Mouse (Mus musculus): ENCODE measurements around the gene Ifrd2. TPM values are rescaled to one million over a fixed set of nuclear protein-coding genes. Genes with fewer than 3 reads are reported as not detected.

Ifrd2 gene
- total and polyA plus RNA-seq, 3 experiments, result 147 to 292 TPM; not detected in 1

GRCm38 (mm10) chr9:107569270-107569669 lies 18.2 kb upstream of the Ifrd2 start (continued):
- TF ChIP-seq CTCF (IDR thresholded peaks at IDR 0.05 in 2 of 3, conservative IDR thresholded peaks at IDR 0.05 in 1 of 3; ENCODE audit: control insufficient read depth in 1 of 3, insufficient read depth in 1 of 3, low read depth in 2 of 3, low read length in 3 of 3, poor library complexity in 1 of 3, severe bottlenecking in 1 of 3), result no peak
- no peak for TF ChIP-seq TBP (IDR thresholded peaks at IDR 0.05; ENCODE audit: low read depth, low read length)
- TF ChIP-seq JUND (IDR thresholded peaks at IDR 0.05; ENCODE audit: low read depth, low read length), result no peak
- TF ChIP-seq MXI1 (IDR thresholded peaks at IDR 0.05; ENCODE audit: low read depth, low read length), result peak; percentile 96
- no peak for TF ChIP-seq SIN3A (IDR thresholded peaks at IDR 0.05; ENCODE audit: low read length)
- no peak for TF ChIP-seq USF2 (IDR thresholded peaks at IDR 0.05; ENCODE audit: borderline replicate concordance in 1 of 2, insufficient read depth in 1 of 2, low read depth in 1 of 2, low read length in 2 of 2)
- TF ChIP-seq NELFE (IDR thresholded peaks at IDR 0.05; ENCODE audit: low read depth, low read length), result peak; percentile 43; the same call in 1 of the 2 replicates
- 0 out of 2 replicates have a peak, but pooled peaks have one; percentile 43 for TF ChIP-seq MYC (IDR thresholded peaks at IDR 0.05; ENCODE audit: low read depth, low read length)
- TF ChIP-seq MAX (IDR thresholded peaks at IDR 0.05; ENCODE audit: low read length), result peak; percentile 75; the same call in 1 of the 2 replicates
- TF ChIP-seq POLR2AphosphoS2 (IDR thresholded peaks at IDR 0.05; ENCODE audit: low read length), result 0 out of 2 replicates have a peak, but pooled peaks have one; percentile 16
- TF ChIP-seq CHD1 (IDR thresholded peaks at IDR 0.05; ENCODE audit: low read depth, low read length), result no peak

GRCm38 (mm10) chr9:107570016-107570415 lies 17.4 kb upstream of the Ifrd2 start:
- Histone ChIP-seq H3K36me3 (ENCODE audit: control insufficient read depth in 1 of 2, insufficient read depth in 2 of 2, low read length in 2 of 2) (peaks cover 0 to 28% of the 10 kb centered on the region in 2 experiments; a peak in 2 of 4 replicates), H3K9me3 (replicated peaks; ENCODE audit: insufficient read depth, low read length) (no peaks in the 10 kb centered on the region), H3K27me3 (ENCODE audit: control insufficient read depth in 1 of 2, insufficient read depth in 2 of 2, low read length in 2 of 2) (no peaks in the 10 kb centered on the region), H3K27ac (ENCODE audit: control insufficient read depth, low read depth, low read length) (peak overlapping the region; percentile 58), H3K4me3 (ENCODE audit: control insufficient read depth in 1 of 2, insufficient read depth in 1 of 2, low read depth in 2 of 2, low read length in 2 of 2) (peak overlapping the region; percentile 72 to 76), H3K4me1 (ENCODE audit: control insufficient read depth in 1 of 2, insufficient read depth in 2 of 2, low read length in 2 of 2) (peaks cover 9 to 43% of the 10 kb centered on the region in 2 experiments), H3K79me2 (ENCODE audit: control insufficient read depth, insufficient read depth, low read length, poor library complexity) (peaks cover 14% of the 10 kb centered on the region), H3K9ac (ENCODE audit: control insufficient read depth, low read depth, low read length, poor library complexity, severe bottlenecking) (peak overlapping the region; percentile 77)
- no peak for DNase-seq (ENCODE audit: low read depth, low spot score)
- TF ChIP-seq MYC (IDR thresholded peaks at IDR 0.05; ENCODE audit: low read depth, low read length) (peak; percentile 4; the same call in 1 of the 2 replicates), ETS1 (IDR thresholded peaks at IDR 0.05; ENCODE audit: low read depth, low read length) (0 out of 2 replicates have a peak, but pooled peaks have one; percentile 11), CHD1 (IDR thresholded peaks at IDR 0.05; ENCODE audit: low read depth, low read length) (no peak), ELF1 (IDR thresholded peaks at IDR 0.05; ENCODE audit: low read depth, low read length) (no peak)

- H3K4me3 ChIP-seq (ENCODE audit: control insufficient read depth in 1 of 2, insufficient read depth in 1 of 2, low read depth in 2 of 2, low read length in 2 of 2), result peak overlapping the region; percentile 26 to 42
- no peaks in the 10 kb centered on the region for H3K9me3 ChIP-seq (replicated peaks; ENCODE audit: insufficient read depth, low read length)
- peak overlapping the region; percentile 58 for H3K27ac ChIP-seq (ENCODE audit: control insufficient read depth, low read depth, low read length)
- no peaks in the 10 kb centered on the region for H3K27me3 ChIP-seq (ENCODE audit: control insufficient read depth in 1 of 2, insufficient read depth in 2 of 2, low read length in 2 of 2)
- H3K36me3 ChIP-seq (ENCODE audit: control insufficient read depth in 1 of 2, insufficient read depth in 2 of 2, low read length in 2 of 2), result peaks cover 0 to 28% of the 10 kb centered on the region in 2 experiments; a peak in 2 of 4 replicates
- H3K4me1 ChIP-seq (ENCODE audit: control insufficient read depth in 1 of 2, insufficient read depth in 2 of 2, low read length in 2 of 2), result peaks cover 9 to 40% of the 10 kb centered on the region in 2 experiments
- H3K79me2 ChIP-seq (ENCODE audit: control insufficient read depth, insufficient read depth, low read length, poor library complexity), result peaks cover 14% of the 10 kb centered on the region
- DNase-seq (ENCODE audit: low read depth, low spot score), result peak; percentile 73
- peak overlapping the region; percentile 77 for H3K9ac ChIP-seq (ENCODE audit: control insufficient read depth, low read depth, low read length, poor library complexity, severe bottlenecking)
- no peak for TF ChIP-seq ELF1 (IDR thresholded peaks at IDR 0.05; ENCODE audit: low read depth, low read length)
- TF ChIP-seq MXI1 (IDR thresholded peaks at IDR 0.05; ENCODE audit: low read depth, low read length), result peak; percentile 36; the same call in 1 of the 2 replicates
- TF ChIP-seq MYC (IDR thresholded peaks at IDR 0.05; ENCODE audit: low read depth, low read length), result 0 out of 2 replicates have a peak, but pooled peaks have one; percentile 63
- TF ChIP-seq BHLHE40 (IDR thresholded peaks at IDR 0.05; ENCODE audit: borderline replicate concordance, low read depth, low read length), result peak; percentile 85
- no peak for TF ChIP-seq E2F4 (IDR thresholded peaks at IDR 0.05; ENCODE audit: borderline replicate concordance, low read depth, low read length)
- no peak for TF ChIP-seq USF1 (IDR thresholded peaks at IDR 0.05; ENCODE audit: low read depth, low read length)
- TF ChIP-seq MEF2A (IDR thresholded peaks at IDR 0.05; ENCODE audit: extremely low read depth, insufficient replicate concordance, low read depth, low read length, poor library complexity, severe bottlenecking), result no peak
- peak; percentile 67 for TF ChIP-seq SIN3A (IDR thresholded peaks at IDR 0.05; ENCODE audit: low read length)
- peak; percentile 92 for TF ChIP-seq ETS1 (IDR thresholded peaks at IDR 0.05; ENCODE audit: low read depth, low read length)
- TF ChIP-seq HCFC1 (IDR thresholded peaks at IDR 0.05; ENCODE audit: low read depth, low read length), result no peak; the same call in 1 of the 2 replicates
- no peak for TF ChIP-seq RCOR1 (IDR thresholded peaks at IDR 0.05; ENCODE audit: low read depth, low read length)
- TF ChIP-seq CHD2 (IDR thresholded peaks at IDR 0.05; ENCODE audit: low read length), result no peak
- peak; percentile 77 to 83 for TF ChIP-seq EP300 (IDR thresholded peaks at IDR 0.05; ENCODE audit: low read depth in 1 of 2, low read length in 2 of 2)
- no peak for TF ChIP-seq USF2 (IDR thresholded peaks at IDR 0.05; ENCODE audit: borderline replicate concordance in 1 of 2, insufficient read depth in 1 of 2, low read depth in 1 of 2, low read length in 2 of 2)
- peak; percentile 88 for TF ChIP-seq GATA1 (IDR thresholded peaks at IDR 0.05; ENCODE audit: low read depth, low read length)
- peak; percentile 53 for TF ChIP-seq TAL1 (IDR thresholded peaks at IDR 0.05; ENCODE audit: low read length)
- peak; percentile 85 for TF ChIP-seq TCF12 (IDR thresholded peaks at IDR 0.05; ENCODE audit: low read depth, low read length)
- TF ChIP-seq JUND (IDR thresholded peaks at IDR 0.05; ENCODE audit: low read depth, low read length), result peak; percentile 68; the same call in 1 of the 2 replicates
- no peak for TF ChIP-seq KAT2A (conservative IDR thresholded peaks at IDR 0.05; ENCODE audit: low read depth, low read length)
- no peak for TF ChIP-seq MYB (IDR thresholded peaks at IDR 0.05; ENCODE audit: low read depth, low read length)
- peak; percentile 61; the same call in 1 of the 2 replicates for TF ChIP-seq MAX (IDR thresholded peaks at IDR 0.05; ENCODE audit: low read length)
Observed at GRCm38 (mm10) chr9:107570845-107571244, 16.6 kb upstream of the Ifrd2 start.

Data from MEL (cell line).